Mouse (Mus musculus): ENCODE measurements around the gene Slit1.
A peak's percentile ranks its signal among the peaks of the same experiment; 100 is the strongest.

Slit1 gene

GRCm38 (mm10) chr19:41724831-41725470 lies 18.5 kb downstream of the Slit1 start:
- DNase-seq (ENCODE audit: extremely low spot score, low read depth, low spot score) = no peak

- DNase-seq (ENCODE audit: extremely low spot score, low read depth, low spot score) = no peak
Observed at GRCm38 (mm10) chr19:41723337-41723736, 20.1 kb downstream of the Slit1 start.

- DNase-seq (ENCODE audit: extremely low spot score, low read depth, low spot score) = no peak
Observed at GRCm38 (mm10) chr19:41719436-41719835, 24.0 kb downstream of the Slit1 start.

GRCm38 (mm10) chr19:41716233-41717218 lies 26.9 kb downstream of the Slit1 start:
- peak; percentile 88 for DNase-seq (ENCODE audit: extremely low spot score, low read depth, low spot score)

GRCm38 (mm10) chr19:41714431-41714917 lies 29.0 kb downstream of the Slit1 start:
- no peak for DNase-seq (ENCODE audit: extremely low spot score, low read depth, low spot score)

- DNase-seq (ENCODE audit: extremely low spot score, low read depth, low spot score) = no peak
Observed at GRCm38 (mm10) chr19:41712829-41713228, 30.6 kb downstream of the Slit1 start.

- DNase-seq (ENCODE audit: extremely low spot score, low read depth, low spot score) = no peak
Observed at GRCm38 (mm10) chr19:41711665-41712064, 31.8 kb downstream of the Slit1 start.

- no peak for DNase-seq (ENCODE audit: extremely low spot score, low read depth, low spot score)
Observed at GRCm38 (mm10) chr19:41709497-41710165, 33.8 kb downstream of the Slit1 start.

GRCm38 (mm10) chr19:41707850-41708249 lies 35.6 kb downstream of the Slit1 start:
- DNase-seq (ENCODE audit: extremely low spot score, low read depth, low spot score) = no peak

GRCm38 (mm10) chr19:41706094-41706828 lies 37.2 kb downstream of the Slit1 start:
- DNase-seq (ENCODE audit: extremely low spot score, low read depth, low spot score) = no peak

GRCm38 (mm10) chr19:41705416-41705815 lies 38.0 kb downstream of the Slit1 start:
- DNase-seq (ENCODE audit: extremely low spot score, low read depth, low spot score) = no peak

GRCm38 (mm10) chr19:41702638-41703037 lies 40.8 kb downstream of the Slit1 start:
- no peak for DNase-seq (ENCODE audit: extremely low spot score, low read depth, low spot score)

GRCm38 (mm10) chr19:41698857-41699424 lies 44.5 kb downstream of the Slit1 start:
- no peak for DNase-seq (ENCODE audit: extremely low spot score, low read depth, low spot score)

GRCm38 (mm10) chr19:41697807-41698515 lies 45.5 kb downstream of the Slit1 start:
- no peak for DNase-seq (ENCODE audit: extremely low spot score, low read depth, low spot score)

GRCm38 (mm10) chr19:41697111-41697806 lies 46.2 kb downstream of the Slit1 start:
- DNase-seq (ENCODE audit: extremely low spot score, low read depth, low spot score) = no peak

- DNase-seq (ENCODE audit: extremely low spot score, low read depth, low spot score) = no peak
Observed at GRCm38 (mm10) chr19:41696443-41696842, 47.0 kb downstream of the Slit1 start.

GRCm38 (mm10) chr19:41695046-41695445 lies 48.4 kb downstream of the Slit1 start:
- DNase-seq (ENCODE audit: extremely low spot score, low read depth, low spot score) = no peak

GRCm38 (mm10) chr19:41694610-41695009 lies 48.9 kb downstream of the Slit1 start:
- DNase-seq (ENCODE audit: extremely low spot score, low read depth, low spot score) = no peak

- no peak for DNase-seq (ENCODE audit: extremely low spot score, low read depth, low spot score)
Observed at GRCm38 (mm10) chr19:41693727-41694126, 49.7 kb downstream of the Slit1 start.

All from hindlimb bud, embryonic 11.5 days (tissue).